Mouse (Mus musculus): ENCODE results near the gene Cwc22. TPM values are rescaled to one million over a fixed set of nuclear protein-coding genes. Genes with fewer than 3 reads are reported as not detected.

The Cwc22 gene
- total RNA-seq, 1 experiment from 2014 or later: 27.9 TPM

- DNase-seq: no peak
Measured at GRCm38 (mm10) chr2:77873806-77874205, 72.4 kb downstream of the Cwc22 start.

- no peak for DNase-seq
Measured at GRCm38 (mm10) chr2:77872676-77873075, 73.5 kb downstream of the Cwc22 start.

GRCm38 (mm10) chr2:77871146-77871545, 75.0 kb downstream of the Cwc22 start:
- DNase-seq: no peak

DNA sequence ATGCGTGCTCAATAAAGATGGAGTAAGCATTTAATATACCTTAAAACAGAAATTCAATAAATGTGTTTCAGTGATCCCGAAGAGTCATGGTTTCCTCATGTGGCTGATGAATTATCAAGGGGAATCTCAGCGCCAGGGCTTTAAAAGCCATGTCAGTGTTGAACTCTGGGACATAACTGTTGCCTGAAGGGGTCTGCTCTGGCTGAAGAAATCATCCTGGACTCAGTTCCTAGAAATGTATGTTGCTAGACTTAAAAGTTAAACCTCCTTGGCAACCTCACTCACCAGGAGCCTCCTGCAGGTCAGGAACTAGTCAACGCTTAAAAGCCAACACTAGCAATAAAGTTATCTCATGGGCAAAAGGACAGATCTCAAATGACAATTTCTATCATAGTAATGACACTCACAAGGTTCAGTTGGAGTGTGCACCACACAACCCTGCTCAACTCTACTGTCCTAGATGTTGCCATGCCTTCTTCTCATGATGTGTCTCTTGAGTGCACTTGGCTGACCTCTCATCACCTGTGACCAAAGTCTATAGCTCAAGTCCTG, 76.4 kb downstream of the Cwc22 start:
- no peak for DNase-seq

DNA sequence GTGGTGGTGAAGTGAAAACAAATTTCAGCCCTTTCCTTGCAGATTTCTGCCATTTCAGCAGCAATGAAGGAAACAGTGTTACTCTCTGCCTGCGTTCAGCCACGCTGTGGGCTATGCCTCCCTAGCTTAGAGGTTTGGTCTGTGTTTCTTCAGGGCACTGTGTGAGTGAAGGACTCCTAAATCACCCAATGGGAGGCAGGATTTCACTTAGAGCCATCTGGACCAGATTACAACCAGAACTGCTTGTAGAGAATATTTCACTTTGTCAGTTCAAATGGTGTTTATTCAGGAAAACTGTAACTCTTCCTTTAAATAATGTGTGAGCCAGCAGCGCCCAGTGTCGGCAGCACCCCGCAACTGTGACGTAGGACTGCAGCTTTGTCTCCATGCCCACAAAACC, 82.2 kb downstream of the Cwc22 start:
- DNase-seq: no peak

GRCm38 (mm10) chr2:77863522-77863921, 82.7 kb downstream of the Cwc22 start:
- DNase-seq: no peak

GRCm38 (mm10) chr2:77841464-77841863, 104.7 kb downstream of the Cwc22 start:
- no peak for DNase-seq

GRCm38 (mm10) chr2:77839587-77839986, 106.6 kb downstream of the Cwc22 start:
- no peak for DNase-seq

- DNase-seq: no peak
Measured at GRCm38 (mm10) chr2:77838688-77839087, 107.5 kb downstream of the Cwc22 start.

- no peak for DNase-seq
Measured at GRCm38 (mm10) chr2:77835781-77836180, 110.4 kb downstream of the Cwc22 start.

Other genes with a start within 250 kb of the Cwc22 start
- 0.49 and 1.9 TPM in 2 replicates for gene Zfp385b, start 126.7 kb downstream of the Cwc22 start, total RNA-seq (2021)